Mouse (Mus musculus): ENCODE data around the gene Grm1. TPM values are rescaled to one million over a fixed set of nuclear protein-coding genes. Genes with fewer than 3 reads are reported as not detected.

Grm1 gene
- polyA plus RNA-seq, 1 experiment = not detected

DNA sequence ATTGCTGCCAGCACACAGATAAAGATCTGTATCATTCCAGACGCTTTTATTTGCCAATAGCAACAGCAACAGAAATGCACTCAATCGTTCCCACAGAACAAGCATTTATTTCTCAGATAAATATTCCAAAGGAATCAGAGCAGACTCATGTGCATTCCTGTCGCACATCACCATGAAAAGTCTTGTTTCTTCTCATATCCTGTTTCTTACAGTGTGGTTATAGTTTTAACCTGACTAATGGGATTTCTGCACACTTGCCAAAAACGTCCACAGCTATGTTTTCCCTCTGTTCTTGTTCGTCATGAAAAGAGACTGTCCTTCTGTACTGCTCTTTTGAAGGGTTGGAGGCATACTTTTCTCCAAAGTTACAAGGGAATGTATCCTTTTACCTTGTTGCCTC, 217.4 kb downstream of the Grm1 start:
- TF ChIP-seq CTCF (IDR thresholded peaks at IDR 0.05; ENCODE audit: insufficient read depth, low read length) = no peak
- no peak for TF ChIP-seq POLR2A (IDR thresholded peaks at IDR 0.05; ENCODE audit: borderline replicate concordance, extremely low read depth, low read depth, low read length)
- Histone ChIP-seq H3K4me1 (ENCODE audit: control insufficient read depth, insufficient read depth, low read length) (no peaks in the 10 kb centered on the region), H3K4me3 (replicated peaks; ENCODE audit: extremely low read depth, low read depth, low read length) (no peak overlapping the region)
- 47% methylated on average over 5 of the region's 5 CpGs for WGBS
- DNase-seq = no peak

DNA sequence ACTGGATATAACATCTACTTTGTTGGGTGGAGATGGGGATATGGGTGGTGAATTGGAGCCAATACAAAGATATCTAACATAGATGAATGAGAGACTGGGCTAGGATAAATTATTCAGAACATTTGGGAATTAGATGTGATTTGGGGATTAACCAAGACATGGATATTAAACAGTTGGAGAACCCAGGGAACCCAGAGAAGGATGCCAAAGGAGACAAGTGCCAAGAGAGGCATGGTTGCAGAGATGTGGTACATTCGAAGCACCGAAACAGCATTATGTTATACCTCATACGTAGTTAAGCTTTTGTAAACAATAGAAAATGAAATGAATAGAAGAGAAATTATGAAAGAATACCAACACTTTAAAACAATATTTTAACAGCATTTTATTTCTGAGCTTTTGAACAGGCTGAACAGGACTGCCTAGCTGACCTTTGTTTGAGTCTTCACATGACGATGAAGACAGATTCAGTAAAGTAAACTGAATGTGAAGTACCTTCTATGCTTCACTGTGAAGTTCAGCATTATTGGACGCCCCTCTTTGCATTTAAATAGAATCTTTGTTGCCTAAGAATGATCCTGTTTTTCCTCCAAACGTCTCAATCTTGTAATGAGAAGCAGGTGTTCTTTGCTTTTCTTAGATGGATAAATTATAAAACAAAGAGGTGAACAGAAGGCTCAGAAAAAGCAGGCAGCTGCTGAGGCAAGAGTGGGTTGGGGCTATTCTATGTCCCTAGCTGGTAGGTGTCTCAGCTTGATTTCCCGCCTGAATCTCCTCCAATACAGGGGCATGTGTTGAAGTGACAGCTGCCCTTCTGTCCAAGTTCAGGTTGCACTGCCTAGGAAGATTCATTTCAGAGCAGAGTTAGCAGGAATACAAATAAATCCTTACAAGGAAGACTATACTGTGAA, 234.5 kb downstream of the Grm1 start:
- no peak for TF ChIP-seq CTCF (IDR thresholded peaks at IDR 0.05; ENCODE audit: insufficient read depth, low read length)
- TF ChIP-seq POLR2A (IDR thresholded peaks at IDR 0.05; ENCODE audit: borderline replicate concordance, extremely low read depth, low read depth, low read length) = no peak
- DNase-seq = no peak

GRCm38 (mm10) chr10:10845059-10845685, 237.0 kb downstream of the Grm1 start:
- Histone ChIP-seq H3K4me1 (ENCODE audit: control insufficient read depth, insufficient read depth, low read length) (no peaks in the 10 kb centered on the region), H3K4me3 (replicated peaks; ENCODE audit: extremely low read depth, low read depth, low read length) (no peak overlapping the region)
- no peak for TF ChIP-seq POLR2A (IDR thresholded peaks at IDR 0.05; ENCODE audit: borderline replicate concordance, extremely low read depth, low read depth, low read length)
- no peak for TF ChIP-seq CTCF (IDR thresholded peaks at IDR 0.05; ENCODE audit: insufficient read depth, low read length)
- DNase-seq = no peak
- 65% methylated on average over 5 of the region's 5 CpGs for WGBS

More for the DNA sequence above, 234.5 kb downstream of the Grm1 start:
- WGBS = 75% methylated on average over 7 of the region's 7 CpGs
- Histone ChIP-seq H3K4me1 (ENCODE audit: control insufficient read depth, insufficient read depth, low read length) (no peaks in the 10 kb centered on the region), H3K4me3 (replicated peaks; ENCODE audit: extremely low read depth, low read depth, low read length) (no peak overlapping the region)

- no peak for DNase-seq
- TF ChIP-seq CTCF (IDR thresholded peaks at IDR 0.05; ENCODE audit: insufficient read depth, low read length) (no peak), POLR2A (IDR thresholded peaks at IDR 0.05; ENCODE audit: borderline replicate concordance, extremely low read depth, low read depth, low read length) (no peak)
- no peaks in the 10 kb centered on the region for H3K4me1 ChIP-seq (ENCODE audit: control insufficient read depth, insufficient read depth, low read length)
- no peak overlapping the region for H3K4me3 ChIP-seq (replicated peaks; ENCODE audit: extremely low read depth, low read depth, low read length)
Measured at GRCm38 (mm10) chr10:10835406-10835805, 246.8 kb downstream of the Grm1 start.

- Histone ChIP-seq H3K4me1 (ENCODE audit: control insufficient read depth, insufficient read depth, low read length) (no peaks in the 10 kb centered on the region), H3K4me3 (replicated peaks; ENCODE audit: extremely low read depth, low read depth, low read length) (no peak overlapping the region)
- WGBS = 69% methylated on average over 3 of the region's 3 CpGs
- no peak for DNase-seq
- no peak for TF ChIP-seq POLR2A (IDR thresholded peaks at IDR 0.05; ENCODE audit: borderline replicate concordance, extremely low read depth, low read depth, low read length)
- no peak for TF ChIP-seq CTCF (IDR thresholded peaks at IDR 0.05; ENCODE audit: insufficient read depth, low read length)
Measured at GRCm38 (mm10) chr10:10834828-10835227, 247.3 kb downstream of the Grm1 start.

- Histone ChIP-seq H3K4me3 (replicated peaks; ENCODE audit: extremely low read depth, low read depth, low read length) (no peak overlapping the region), H3K4me1 (ENCODE audit: control insufficient read depth, insufficient read depth, low read length) (no peaks in the 10 kb centered on the region)
- 70% methylated on average over 1 of the region's 1 CpGs for WGBS
- no peak for TF ChIP-seq CTCF (IDR thresholded peaks at IDR 0.05; ENCODE audit: insufficient read depth, low read length)
- no peak for TF ChIP-seq POLR2A (IDR thresholded peaks at IDR 0.05; ENCODE audit: borderline replicate concordance, extremely low read depth, low read depth, low read length)
- no peak for DNase-seq
Measured at GRCm38 (mm10) chr10:10831141-10831540, 251.0 kb downstream of the Grm1 start.

DNA sequence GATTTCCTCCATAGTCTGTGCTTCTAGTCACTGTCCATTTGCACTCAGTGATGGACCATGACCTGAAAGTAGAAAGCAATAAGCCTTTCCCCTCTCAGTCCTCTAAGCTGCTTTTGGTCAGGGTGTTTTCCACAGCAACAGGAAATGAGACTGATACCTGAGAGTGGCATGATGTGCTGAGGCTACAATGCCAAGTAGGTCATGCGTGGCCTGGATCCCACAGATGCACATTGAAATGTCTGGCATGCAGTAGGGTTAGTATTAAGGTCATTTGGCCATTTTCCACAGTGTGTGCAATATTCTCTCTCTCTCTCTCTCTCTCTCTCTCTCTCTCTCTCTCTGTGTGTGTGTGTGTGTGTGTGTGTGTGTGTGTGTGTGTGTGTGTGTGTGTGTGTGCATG, 254.8 kb downstream of the Grm1 start:
- H3K4me1 ChIP-seq (ENCODE audit: control insufficient read depth, insufficient read depth, low read length) = no peaks in the 10 kb centered on the region
- no peak overlapping the region for H3K4me3 ChIP-seq (replicated peaks; ENCODE audit: extremely low read depth, low read depth, low read length)
- TF ChIP-seq POLR2A (IDR thresholded peaks at IDR 0.05; ENCODE audit: borderline replicate concordance, extremely low read depth, low read depth, low read length) (no peak), CTCF (IDR thresholded peaks at IDR 0.05; ENCODE audit: insufficient read depth, low read length) (no peak)
- 52% methylated on average over 1 of the region's 1 CpGs for WGBS
- DNase-seq = no peak

DNA sequence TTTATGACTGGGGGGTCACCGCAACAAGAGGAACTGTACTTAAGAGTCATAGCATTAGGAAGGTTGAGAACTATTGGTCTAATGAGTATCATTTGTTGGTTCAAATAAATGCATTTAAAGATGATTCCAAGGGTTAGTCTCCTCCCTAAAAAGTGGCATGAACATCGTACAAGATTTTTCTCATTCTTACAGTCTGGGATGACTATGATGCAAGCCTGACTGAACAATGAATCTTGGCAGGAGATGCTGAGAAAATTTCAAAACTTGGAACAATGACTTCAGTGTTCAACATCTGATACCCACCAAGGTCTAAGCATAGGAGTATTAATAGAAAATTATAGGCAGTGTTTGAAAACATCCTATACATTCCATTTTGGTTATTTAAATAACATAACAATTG, 264.1 kb downstream of the Grm1 start:
- TF ChIP-seq POLR2A (IDR thresholded peaks at IDR 0.05; ENCODE audit: borderline replicate concordance, extremely low read depth, low read depth, low read length) (no peak), CTCF (IDR thresholded peaks at IDR 0.05; ENCODE audit: insufficient read depth, low read length) (no peak)
- WGBS = 76% methylated on average over 2 of the region's 2 CpGs
- no peak for DNase-seq
- no peaks in the 10 kb centered on the region for H3K4me1 ChIP-seq (ENCODE audit: control insufficient read depth, insufficient read depth, low read length)
- no peak overlapping the region for H3K4me3 ChIP-seq (replicated peaks; ENCODE audit: extremely low read depth, low read depth, low read length)

- Histone ChIP-seq H3K4me1 (ENCODE audit: control insufficient read depth, insufficient read depth, low read length) (no peaks in the 10 kb centered on the region), H3K4me3 (replicated peaks; ENCODE audit: extremely low read depth, low read depth, low read length) (no peak overlapping the region)
- TF ChIP-seq POLR2A (IDR thresholded peaks at IDR 0.05; ENCODE audit: borderline replicate concordance, extremely low read depth, low read depth, low read length) (no peak), CTCF (IDR thresholded peaks at IDR 0.05; ENCODE audit: insufficient read depth, low read length) (no peak)
- 33% methylated on average over 2 of the region's 2 CpGs for WGBS
- DNase-seq = no peak
Measured at GRCm38 (mm10) chr10:10814631-10815216, 267.4 kb downstream of the Grm1 start.

Measured in lung, adult 2 months (tissue).